Mouse (Mus musculus) macrophage (primary cell): ENCODE results near the gene Gm36864. TPM values are rescaled to one million over a fixed set of nuclear protein-coding genes. Genes with fewer than 3 reads are reported as not detected.
"Not testable (repeated sequence)": the region's sequence is repeated elsewhere in the genome, so short reads cannot be mapped to it uniquely, and the experiment has no call there.

Experiments used
- H3K27ac ChIP-seq: fragments of 350-480 bp; formaldehyde crosslinking; 2 replicates; pipeline ENCODE4 v1.9.0; 2021
- H3K36me3 ChIP-seq: fragments of 350-480 bp; formaldehyde crosslinking; 2 replicates; pipeline ENCODE4 v1.9.0; 2021; ENCODE audit errors: inconsistent target
- H3K4me3 ChIP-seq: fragments of 350-480 bp; formaldehyde crosslinking; 2 replicates; pipeline ENCODE4 v1.9.0; 2021; ENCODE audit errors: inconsistent target
- H3K79me2 ChIP-seq: fragments of 350-480 bp; formaldehyde crosslinking; 2 replicates; pipeline ENCODE4 v1.9.0; 2021; ENCODE audit errors: inconsistent target
- WGBS: methylation state at CpG from one replicate; pipeline ENCODE4 v1.1.7; 2026; ENCODE audit warnings: inconsistent platforms; ENCODE audit not compliant: missing documents; 5-methylcytosine and 5-hydroxymethylcytosine counted together
- polyA plus RNA-seq: library from polyadenylated mRNA; stranded (reverse); fragments of 250-400 nt; gene quantifications from 3 replicates; pipeline ENCODE4 v1.2.4, GENCODE M21; 2018; ENCODE audit warnings: inconsistent platforms
- total RNA-seq, 78 experiments: library from RNA; depleted of rRNA; stranded (reverse); fragments of 250-400 nt; gene quantifications; 1 replicate in 9 of 78; 2 replicates in 24 of 78; 3 replicates in 43 of 78; 4 replicates in 2 of 78; pipeline ENCODE4 v1.2.4; 2018; ENCODE audit warnings: inconsistent platforms in 56 of 78

The Gm36864 gene
- total RNA-seq (2018; cell fraction: chromatin; rRNA removed): not detected
- total RNA-seq (2018; cell fraction: cytosol; rRNA removed): not detected
- total RNA-seq (2018; cell fraction: nucleus; rRNA removed): not detected
- polyA plus RNA-seq: not detected in 3 replicates

DNA sequence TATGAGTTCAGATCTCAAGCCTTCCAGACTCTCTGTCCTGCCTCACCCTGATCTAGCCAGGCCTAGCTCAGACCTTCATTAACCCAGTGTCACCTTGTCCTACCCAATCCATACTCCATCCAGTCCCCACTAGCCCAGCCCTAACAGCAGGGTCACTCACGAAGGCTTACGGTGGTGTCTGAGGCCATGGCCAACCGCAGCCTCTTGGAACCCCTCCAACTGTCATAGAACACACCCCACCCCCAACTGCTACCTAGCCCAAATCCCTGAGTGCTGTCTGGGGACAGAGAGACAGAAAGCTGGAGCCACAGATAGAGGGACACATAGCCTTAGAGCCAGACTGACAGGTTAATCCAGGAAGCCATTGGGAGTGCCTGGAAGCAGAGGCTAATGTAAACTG lies at the start of gene Gm36864:
Gene Gm36864, plus strand, starts transcription at position 269 of the 400 bp plus-strand sequence.
- H3K4me3 ChIP-seq: no peak within 1 kb of the TSS
- 60% methylated on average over 2 of the region's 3 CpGs for WGBS

DNA sequence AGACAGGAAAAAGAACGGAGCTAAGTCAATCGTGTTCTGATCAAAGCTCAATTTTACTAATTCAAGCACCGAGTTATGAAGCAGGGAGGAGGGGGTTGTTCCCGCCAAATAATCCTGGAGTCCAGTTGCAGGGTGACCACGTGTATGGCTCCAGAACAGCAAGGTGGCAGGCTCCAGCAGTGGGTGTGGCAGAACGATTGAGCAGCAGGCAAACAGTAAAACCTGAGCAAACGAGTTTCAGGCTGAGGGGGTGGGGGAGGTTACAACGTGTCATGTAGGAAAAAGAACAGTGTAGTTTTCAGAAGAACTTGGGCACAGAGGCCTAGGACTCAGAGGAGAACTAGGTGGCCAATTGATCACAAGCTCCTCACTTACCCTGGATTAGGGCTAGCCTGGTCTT lies 49.5 kb upstream of the Gm36864 start:
- 82% methylated on average over 8 of the region's 8 CpGs for WGBS
- not testable (repeated sequence) for H3K27ac ChIP-seq, H3K4me3 ChIP-seq, H3K79me2 ChIP-seq, H3K36me3 ChIP-seq

More for the DNA sequence above, at the start of gene Gm36864:
- Histone ChIP-seq H3K27ac (no peak within 1 kb of the TSS), H3K79me2 (no peaks in the 10 kb centered on the region), H3K36me3 (no peaks in the 10 kb centered on the region)

DNA sequence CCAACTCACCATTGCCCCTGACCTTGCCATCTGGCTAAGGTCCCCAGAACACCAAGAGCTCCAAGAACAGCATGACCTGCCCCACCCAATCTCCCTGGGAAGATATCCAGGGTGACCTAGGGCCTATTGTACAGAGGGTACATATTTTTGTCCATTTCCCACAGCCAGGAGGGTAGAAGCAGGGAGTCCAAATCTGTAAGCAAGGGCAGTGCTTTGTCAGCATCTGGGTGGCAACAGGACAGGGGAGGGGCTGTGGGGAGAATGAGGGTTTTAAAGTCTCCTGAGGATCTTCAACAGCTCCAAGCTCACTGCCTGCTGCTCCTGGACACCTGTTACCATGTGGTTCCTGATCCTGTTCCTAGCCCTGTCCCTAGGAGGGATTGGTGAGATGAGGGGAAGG lies 48.0 kb upstream of the Gm36864 start, which contains the start of gene Klk1b24:
Gene Klk1b24, plus strand, starts transcription at position 301 of the 400 bp plus-strand sequence.
- H3K79me2 ChIP-seq, H3K36me3 ChIP-seq, H3K27ac ChIP-seq, H3K4me3 ChIP-seq: not testable (repeated sequence)

DNA sequence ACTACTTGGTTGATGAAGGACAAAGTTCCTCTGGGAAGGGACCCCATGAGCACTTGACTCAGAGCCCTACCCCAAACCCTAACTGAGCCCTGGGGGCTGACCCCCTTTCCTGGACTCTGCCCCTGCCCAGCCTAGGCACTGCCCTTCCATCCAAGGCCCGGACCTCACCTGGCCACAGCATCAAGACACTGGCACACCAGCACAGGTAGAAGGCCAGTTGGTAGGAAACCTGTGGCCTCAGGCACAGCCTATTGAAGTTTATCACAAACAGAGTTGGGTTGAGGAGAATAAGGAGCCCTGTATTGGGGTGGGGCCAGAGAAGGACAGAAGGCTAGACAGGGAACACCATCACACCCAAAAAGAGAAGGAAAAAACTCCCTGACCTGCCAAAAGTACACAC lies 42.5 kb upstream of the Gm36864 start:
- H3K36me3 ChIP-seq, H3K27ac ChIP-seq, H3K4me3 ChIP-seq, H3K79me2 ChIP-seq: not testable (repeated sequence)
- 92% methylated on average over 1 of the region's 1 CpGs for WGBS

DNA sequence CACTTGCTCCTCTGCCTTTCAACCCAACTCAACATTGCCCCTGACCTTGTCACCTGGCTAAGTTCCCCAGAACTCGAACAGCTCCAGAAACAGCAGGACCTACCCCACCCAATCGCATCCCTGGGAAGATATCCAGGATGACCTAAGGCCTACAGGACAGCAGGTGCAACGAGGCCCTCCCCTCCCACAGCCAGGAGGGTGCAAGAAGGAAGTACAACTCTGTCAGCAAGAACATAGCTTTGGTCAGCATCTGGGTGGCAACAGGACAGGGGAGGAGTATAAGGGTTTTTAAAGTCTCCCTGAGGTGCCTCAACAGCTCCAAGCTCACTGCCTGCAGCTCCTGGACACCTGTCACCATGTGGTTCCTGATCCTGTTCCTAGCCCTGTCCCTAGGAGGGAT lies 38.1 kb upstream of the Gm36864 start, which contains the start of gene Klk1b3:
Gene Klk1b3, plus strand, starts transcription at position 301 of the 400 bp plus-strand sequence.
- H3K27ac ChIP-seq: no peak within 1 kb of the TSS
- no peaks in the 10 kb centered on the region for H3K79me2 ChIP-seq
- no peaks in the 10 kb centered on the region for H3K36me3 ChIP-seq
- no peak within 1 kb of the TSS for H3K4me3 ChIP-seq
- 66% methylated on average over 3 of the region's 3 CpGs for WGBS

DNA sequence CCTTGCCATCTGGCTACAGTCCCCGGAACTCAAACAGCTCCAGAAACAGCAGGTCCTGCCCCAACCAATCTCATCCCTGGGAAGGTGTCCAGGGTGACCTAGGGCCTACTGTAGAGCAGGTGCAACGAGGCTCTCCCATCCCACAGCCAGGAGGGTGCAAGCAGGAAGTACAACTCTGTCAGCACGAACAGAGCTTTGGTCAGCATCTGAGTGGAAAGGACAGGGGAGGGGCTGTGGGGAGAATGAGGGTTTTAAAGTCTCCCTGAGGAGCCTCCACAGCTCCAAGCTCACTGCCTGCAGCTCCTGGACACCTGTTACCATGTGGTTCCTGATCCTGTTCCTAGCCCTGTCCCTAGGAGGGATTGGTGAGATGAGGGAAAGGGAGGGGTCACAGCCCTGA lies 28.8 kb upstream of the Gm36864 start, which contains the start of gene Klk1b4:
Gene Klk1b4, plus strand, starts transcription at position 301 of the 400 bp plus-strand sequence.
- 30% methylated on average over 3 of the region's 3 CpGs for WGBS
- not testable (repeated sequence) for H3K79me2 ChIP-seq, H3K27ac ChIP-seq, H3K4me3 ChIP-seq, H3K36me3 ChIP-seq

DNA sequence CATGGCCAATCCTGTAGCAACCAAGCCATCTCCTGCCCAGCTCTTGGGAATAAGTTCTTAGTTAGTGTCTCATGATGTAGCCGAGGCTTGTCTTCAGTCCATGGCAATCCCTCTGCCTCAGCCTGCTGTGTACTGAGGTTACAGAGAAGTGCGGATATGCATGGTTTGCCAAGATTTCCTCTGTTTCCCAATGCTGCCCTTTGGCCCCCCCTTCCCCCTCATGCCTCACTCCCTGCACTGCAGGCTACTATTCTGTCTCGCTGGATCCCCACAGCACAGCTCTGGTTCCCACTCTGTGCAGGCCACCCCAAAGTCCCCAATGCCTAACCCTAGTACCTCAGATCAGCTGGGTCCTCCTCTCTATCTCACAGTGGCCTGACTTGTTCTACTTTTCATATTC lies 27.7 kb upstream of the Gm36864 start:
- WGBS: 83% methylated on average over 3 of the region's 3 CpGs
- Histone ChIP-seq H3K27ac (no peak overlapping the region), H3K36me3 (no peaks in the 10 kb centered on the region), H3K79me2 (no peaks in the 10 kb centered on the region), H3K4me3 (no peak overlapping the region)

DNA sequence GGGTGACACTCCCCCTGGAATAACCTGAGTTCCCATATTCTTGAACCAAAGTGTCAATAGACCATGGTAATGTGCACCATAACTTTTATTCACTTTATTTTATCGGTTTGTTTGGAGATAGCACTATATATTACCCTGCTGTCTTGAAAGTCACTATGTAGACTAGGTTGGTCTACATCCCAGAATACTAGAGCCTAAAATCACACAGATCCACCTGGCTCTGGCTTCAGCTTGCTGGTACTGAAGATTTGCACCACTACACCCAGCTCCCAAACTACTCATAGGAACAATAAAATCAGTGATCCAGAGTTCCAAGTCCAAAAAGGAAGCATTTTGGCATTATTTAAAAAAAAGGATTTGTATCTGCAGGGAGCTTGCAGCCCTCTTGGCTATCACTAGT lies 20.3 kb upstream of the Gm36864 start, which contains the start of gene Klk1b5:
Gene Klk1b5, plus strand, starts transcription at position 301 of the 400 bp plus-strand sequence.
- 90% methylated on average over 1 of the region's 1 CpGs for WGBS

DNA sequence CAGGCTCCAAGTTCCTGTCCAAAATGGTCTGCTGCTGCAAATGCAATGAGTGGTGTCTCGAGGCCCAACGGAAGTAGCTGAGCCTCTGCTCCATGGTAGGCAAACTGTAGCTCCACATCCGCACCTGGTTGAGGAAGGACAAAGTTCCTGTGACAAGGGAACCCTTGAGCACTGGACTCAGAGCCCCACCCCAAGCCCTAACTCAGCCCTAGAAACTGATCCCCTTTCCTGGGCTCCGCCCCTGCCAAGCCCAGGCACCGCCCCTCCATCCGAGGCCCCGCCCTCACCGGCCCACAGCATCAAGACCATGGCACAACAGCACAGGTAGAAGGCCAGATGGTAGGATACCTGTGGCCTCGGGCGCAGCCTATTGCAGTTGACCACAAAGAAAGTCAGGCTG lies 14.4 kb upstream of the Gm36864 start:
- not testable (repeated sequence) for H3K27ac ChIP-seq, H3K4me3 ChIP-seq, H3K36me3 ChIP-seq, H3K79me2 ChIP-seq
- 65% methylated on average over 4 of the region's 10 CpGs for WGBS

More for the DNA sequence above, 20.3 kb upstream of the Gm36864 start, which contains the start of gene Klk1b5:
- H3K4me3 ChIP-seq: no peak within 1 kb of the TSS
- H3K79me2 ChIP-seq: no peaks in the 10 kb centered on the region
- no peak within 1 kb of the TSS for H3K27ac ChIP-seq
- no peaks in the 10 kb centered on the region for H3K36me3 ChIP-seq

DNA sequence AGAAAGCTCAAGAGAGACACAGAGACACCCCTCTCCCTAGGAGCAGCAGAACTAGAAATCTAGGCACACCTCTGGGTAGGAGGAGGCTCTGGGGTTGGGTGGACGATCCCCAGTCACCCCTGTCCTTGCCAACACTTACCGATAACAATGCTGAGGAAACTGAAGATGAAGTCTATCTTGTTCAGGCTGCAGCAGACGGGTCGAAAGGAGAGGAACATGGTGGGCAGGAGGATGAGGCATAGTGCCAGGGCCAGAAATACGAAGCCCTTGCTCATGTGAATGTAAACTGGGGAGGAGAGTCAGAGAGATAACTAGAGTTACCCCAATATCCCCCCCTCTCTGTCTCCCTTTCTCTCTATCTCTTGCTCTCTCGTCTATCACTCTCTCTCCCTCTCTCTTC lies 13.6 kb upstream of the Gm36864 start:
- 87% methylated on average over 6 of the region's 6 CpGs for WGBS

DNA sequence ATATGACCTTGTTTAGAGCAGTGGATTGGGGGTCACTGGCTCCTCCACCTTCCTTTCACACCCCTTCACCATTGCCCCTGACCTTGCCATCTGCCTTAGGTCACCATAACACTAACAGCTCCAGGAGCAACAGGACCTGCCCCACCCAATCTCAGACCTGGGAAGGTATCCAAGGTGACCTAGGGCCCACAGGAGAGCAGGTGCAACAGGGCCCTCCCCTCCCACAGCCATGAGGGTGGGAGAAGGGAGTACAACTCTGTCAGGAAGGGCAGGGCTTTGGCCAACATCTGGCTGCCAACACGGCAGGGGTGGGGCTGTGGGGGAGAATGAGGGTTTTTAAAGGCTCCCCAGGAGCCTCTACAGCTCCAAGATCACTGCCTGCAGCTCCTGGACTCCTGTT lies 10.9 kb upstream of the Gm36864 start, which contains the start of gene Klk1:
Gene Klk1, plus strand, starts transcription at position 285 of the 400 bp plus-strand sequence.
- no peak within 1 kb of the TSS for H3K4me3 ChIP-seq
- no peaks in the 10 kb centered on the region for H3K79me2 ChIP-seq
- 38% methylated on average over 1 of the region's 1 CpGs for WGBS
- H3K27ac ChIP-seq: no peak within 1 kb of the TSS
- no peaks in the 10 kb centered on the region for H3K36me3 ChIP-seq

More for the DNA sequence above, 13.6 kb upstream of the Gm36864 start:
- H3K4me3 ChIP-seq, H3K79me2 ChIP-seq, H3K36me3 ChIP-seq, H3K27ac ChIP-seq: not testable (repeated sequence)

DNA sequence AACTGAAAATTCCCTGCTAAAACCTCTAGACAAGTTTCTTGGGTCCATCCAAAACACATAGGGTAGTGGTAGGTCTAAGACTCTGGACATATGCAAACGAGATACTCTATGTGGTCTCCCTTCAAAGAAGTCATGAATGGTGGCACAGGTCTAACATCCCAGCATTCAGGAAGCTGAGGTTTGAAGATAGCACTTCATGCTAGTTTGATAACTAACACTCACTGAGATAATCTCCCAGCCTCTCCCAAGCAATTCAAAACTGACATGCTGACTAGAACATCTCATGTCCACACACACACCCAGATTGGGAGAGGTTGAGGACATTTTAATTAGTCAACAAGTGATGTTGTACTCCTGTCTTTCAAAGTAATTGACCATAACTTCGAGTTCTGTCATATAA lies 3.9 kb downstream of the Gm36864 start:
- H3K4me3 ChIP-seq: no peak overlapping the region
- no peaks in the 10 kb centered on the region for H3K36me3 ChIP-seq
- 59% methylated on average over 2 of the region's 2 CpGs for WGBS
- H3K27ac ChIP-seq: no peak overlapping the region
- H3K79me2 ChIP-seq: no peaks in the 10 kb centered on the region

DNA sequence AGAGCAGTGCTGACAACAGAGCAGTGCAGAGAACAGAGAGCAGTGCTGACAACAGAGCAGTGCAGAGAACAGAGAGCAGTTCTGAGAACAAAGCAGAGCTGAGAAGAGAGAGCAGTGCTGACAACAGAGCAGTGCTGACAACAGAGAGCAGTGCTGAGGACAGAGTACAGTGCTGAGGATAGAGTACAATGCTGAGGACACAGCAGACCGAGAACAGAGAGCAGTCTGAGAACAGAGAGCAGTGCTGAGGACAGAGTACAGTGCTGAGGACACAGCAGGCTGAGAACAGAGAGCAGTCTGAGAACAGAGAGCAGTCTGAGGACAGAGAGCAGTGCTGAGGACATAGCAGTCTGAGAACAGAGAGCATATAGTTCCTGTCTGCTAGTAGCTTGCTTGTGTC lies 4.7 kb downstream of the Gm36864 start:
- 67% methylated on average over 1 of the region's 1 CpGs for WGBS
- H3K4me3 ChIP-seq: no peak overlapping the region
- no peaks in the 10 kb centered on the region for H3K36me3 ChIP-seq
- no peak overlapping the region for H3K27ac ChIP-seq
- peaks cover under 1% of the 10 kb centered on the region; the same call in 1 of the 2 replicates for H3K79me2 ChIP-seq

DNA sequence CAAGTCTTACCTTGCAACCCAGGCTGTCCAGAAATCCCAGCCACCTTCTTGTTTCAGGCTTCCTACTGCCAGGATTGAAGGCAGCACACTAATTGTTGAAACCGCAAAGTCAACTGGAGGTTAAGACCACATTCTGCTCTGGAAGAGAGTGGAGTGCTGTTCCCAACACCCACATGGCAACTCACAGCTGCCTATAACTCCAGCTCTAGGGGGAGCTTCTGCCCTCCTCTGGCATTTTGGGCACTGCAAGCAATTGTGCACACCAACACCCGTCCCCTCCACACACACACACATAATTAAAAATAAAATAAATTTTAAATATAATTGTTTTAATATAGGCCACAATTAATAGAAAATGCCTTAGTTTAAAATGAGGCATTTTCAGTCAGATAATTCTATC lies 5.2 kb downstream of the Gm36864 start:
- 72% methylated on average over 2 of the region's 2 CpGs for WGBS
- Histone ChIP-seq H3K4me3 (no peak overlapping the region), H3K27ac (no peak overlapping the region), H3K79me2 (peaks cover 5% of the 10 kb centered on the region; the same call in 1 of the 2 replicates), H3K36me3 (no peaks in the 10 kb centered on the region)

DNA sequence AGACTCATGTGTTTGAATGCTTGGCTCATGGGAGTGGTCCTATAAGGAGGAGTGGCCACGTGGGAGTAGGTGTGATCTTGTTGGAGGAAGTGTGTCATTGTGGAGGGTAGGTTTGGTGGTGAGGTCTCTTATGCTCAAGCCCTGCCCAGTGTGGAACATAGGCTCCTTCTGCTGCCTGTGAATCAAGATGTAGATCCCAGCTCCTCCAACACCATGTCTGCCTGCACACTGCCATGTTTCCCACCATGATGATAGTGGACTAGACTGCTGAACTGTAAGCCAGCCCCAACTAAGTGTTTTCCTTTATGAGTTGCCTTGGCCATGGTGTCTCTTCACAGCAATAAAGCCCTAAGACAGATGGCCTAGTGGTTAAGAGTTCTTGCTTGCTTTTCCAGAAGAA lies 8.1 kb downstream of the Gm36864 start:
- H3K36me3 ChIP-seq: no peaks in the 10 kb centered on the region
- H3K27ac ChIP-seq: no peak overlapping the region
- 14% methylated on average over 1 of the region's 1 CpGs for WGBS
- H3K79me2 ChIP-seq: peaks cover 28% of the 10 kb centered on the region
- H3K4me3 ChIP-seq: no peak overlapping the region
